Mouse (Mus musculus) embryonic stem cell, embryonic (primary cell): ENCODE measurements around the gene Erlec1.

Source experiments
- CTCF ChIA-PET, 4 experiments: fragments of 300-600 bp in 2 of 4; fragments of 350-600 bp in 2 of 4; sonication (Branson Sonifier 250); formaldehyde crosslinking; loops; one replicate each; lab custom pipeline; 2022; ENCODE audit warnings: inconsistent platforms in 2 of 4; lab: Charles Lee
- POLR2A ChIA-PET, 4 experiments: fragments of 300-600 bp in 2 of 4; fragments of 350-600 bp in 2 of 4; sonication (Branson Sonifier 250); formaldehyde crosslinking; loops; one replicate each; lab custom pipeline; 2022; ENCODE audit warnings: antibody characterized with exemption in 4 of 4, inconsistent platforms in 1 of 4; lab: Charles Lee

Gene Erlec1

GRCm38 (mm10) chr11:30954279-30954725 is at the start of gene Erlec1:
Gene Erlec1 (minus strand): TSS chr11:30954335.
- POLR2A ChIA-PET = interaction anchor here in 3 of 4 experiments (0.6 to 2.2 kb wide), 7 partner anchors 10 to 782 kb away, joined by 3 to 8 read pairs (median 4); partner anchors contain the start of gene Chac2 (in 2 of the 3)
- CTCF ChIA-PET = no interaction called here

- ChIA-PET CTCF (no interaction called here), POLR2A (interaction anchor here in 2 of 4 experiments (1.3 to 3.4 kb wide), 2 partner anchors 15 kb away, joined by 3 to 15 read pairs; partner anchors contain the start of gene Chac2 (in 2 of the 2))
Measured at GRCm38 (mm10) chr11:31001169-31001908, 47.2 kb upstream of the Erlec1 start.

- POLR2A ChIA-PET = interaction anchor here in 3 of 4 experiments (0.7 to 3.4 kb wide), 4 partner anchors 14 to 44 kb away, joined by 3 to 15 read pairs (median 4); partner anchors contain the start of gene Chac2 (in 3 of the 3)
- CTCF ChIA-PET = no interaction called here
Measured at GRCm38 (mm10) chr11:31000028-31000427, 45.9 kb upstream of the Erlec1 start.

- ChIA-PET CTCF (no interaction called here), POLR2A (interaction anchor here in 1 of 4 experiments (3.4 kb wide), 1 partner anchor 13 kb away, joined by 15 read pairs; the partner anchor contains the start of gene Chac2)
Measured at GRCm38 (mm10) chr11:30998704-30999103, 44.6 kb upstream of the Erlec1 start.

- ChIA-PET POLR2A (no interaction called here), CTCF (no interaction called here)
Measured at GRCm38 (mm10) chr11:30998199-30998598, 44.1 kb upstream of the Erlec1 start.

DNA sequence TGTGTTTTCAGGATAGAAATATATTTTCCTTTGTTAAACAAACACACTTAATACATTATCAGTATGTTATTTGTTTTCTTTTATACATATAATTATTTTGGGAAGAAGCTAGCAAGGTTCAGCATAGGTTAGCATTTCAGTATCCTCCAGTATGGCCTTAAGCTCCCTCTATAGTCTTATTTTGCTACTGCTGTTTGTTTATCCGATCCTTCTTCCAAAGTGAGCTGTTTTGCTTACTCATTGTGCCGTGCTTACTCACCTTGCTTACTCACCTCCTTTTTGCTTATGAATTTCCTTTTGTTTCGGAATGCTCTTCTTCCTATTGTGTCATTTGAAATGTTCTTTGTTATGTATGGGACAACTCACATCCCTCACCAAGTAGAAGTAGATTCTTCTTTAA is 42.5 kb upstream of the Erlec1 start:
- CTCF ChIA-PET = interaction anchor here in 1 of 4 experiments (1.1 kb wide), 1 partner anchor 543 kb away, joined by 3 read pairs; no protein-coding TSS in a partner anchor
- POLR2A ChIA-PET = interaction anchor here in 1 of 4 experiments (1.6 kb wide), 1 partner anchor 11 kb away, joined by 5 read pairs; the partner anchor contains the start of gene Chac2

DNA sequence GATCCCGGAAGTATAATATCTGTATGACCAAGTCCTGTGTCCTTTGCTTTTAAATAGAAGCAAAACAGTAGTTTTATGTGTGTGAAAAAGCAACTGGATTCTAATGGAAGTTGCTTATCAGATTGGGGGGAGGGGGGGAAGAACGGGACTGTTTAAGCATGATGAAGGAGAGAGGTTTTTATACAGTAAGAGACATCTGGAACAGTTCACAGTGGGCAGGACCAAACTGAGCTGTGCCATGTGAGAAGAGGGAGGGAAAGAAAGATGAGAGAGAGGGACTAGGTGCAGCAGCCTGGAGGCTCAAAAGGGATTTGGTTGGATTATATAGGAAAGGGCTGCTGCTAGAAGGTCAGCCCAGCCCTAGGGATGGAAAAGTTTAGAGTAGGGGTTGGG is 32.5 kb upstream of the Erlec1 start:
- ChIA-PET CTCF (interaction anchor here in 2 of 4 experiments (0.6 to 1.4 kb wide), 2 partner anchors 384 to 387 kb away, joined by 6 to 8 read pairs; no protein-coding TSS in a partner anchor), POLR2A (interaction anchor here in 3 of 4 experiments (0.6 to 2.1 kb wide), 20 partner anchors 9 to 635 kb away, joined by 3 to 15 read pairs (median 4); partner anchors contain the start of genes Erlec1 (in 2 of the 3) and Stc2 (in 1 of the 3))

GRCm38 (mm10) chr11:30985877-30986624 is 31.9 kb upstream of the Erlec1 start, which contains the start of gene Chac2:
Gene Chac2 (minus strand): TSS chr11:30986350.
- ChIA-PET CTCF (interaction anchor here in 2 of 4 experiments (0.6 to 1.4 kb wide), 3 partner anchors 385 to 652 kb away, joined by 3 to 8 read pairs (median 6); no protein-coding TSS in a partner anchor), POLR2A (interaction anchor here (0.6 to 2.1 kb wide), 33 partner anchors 10 to 1316 kb away, joined by 3 to 15 read pairs (median 3); partner anchors contain the start of genes Erlec1 (in 2 of the 4) and Stc2 (in 1 of the 4))

DNA sequence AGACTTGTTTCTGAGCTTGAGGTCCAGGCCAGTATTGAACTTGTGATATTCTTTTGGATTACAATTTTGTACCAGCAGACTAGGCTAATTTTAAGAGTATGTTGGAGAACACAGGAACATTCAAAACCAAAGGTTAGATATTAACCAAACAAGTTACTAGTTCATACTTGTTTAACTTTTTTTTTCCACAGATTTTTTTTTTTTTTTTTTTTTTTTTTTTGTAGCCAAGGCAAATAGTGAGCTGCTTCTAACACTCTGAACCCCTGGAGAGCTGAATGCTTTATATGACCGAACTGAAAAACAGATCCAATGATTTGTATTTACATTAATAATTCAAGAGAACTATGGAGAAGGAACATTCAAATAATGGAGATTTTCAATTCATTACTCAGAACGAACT is 31.1 kb upstream of the Erlec1 start:
- ChIA-PET POLR2A (interaction anchor here (0.6 to 2.1 kb wide), 12 partner anchors 9 to 932 kb away, joined by 3 to 15 read pairs (median 4); partner anchors contain the start of genes Erlec1 (in 2 of the 4) and Stc2 (in 1 of the 4)), CTCF (interaction anchor here in 1 of 4 experiments (1.0 to 1.4 kb wide), 2 partner anchors 388 to 653 kb away, joined by 3 to 6 read pairs; no protein-coding TSS in a partner anchor)

DNA sequence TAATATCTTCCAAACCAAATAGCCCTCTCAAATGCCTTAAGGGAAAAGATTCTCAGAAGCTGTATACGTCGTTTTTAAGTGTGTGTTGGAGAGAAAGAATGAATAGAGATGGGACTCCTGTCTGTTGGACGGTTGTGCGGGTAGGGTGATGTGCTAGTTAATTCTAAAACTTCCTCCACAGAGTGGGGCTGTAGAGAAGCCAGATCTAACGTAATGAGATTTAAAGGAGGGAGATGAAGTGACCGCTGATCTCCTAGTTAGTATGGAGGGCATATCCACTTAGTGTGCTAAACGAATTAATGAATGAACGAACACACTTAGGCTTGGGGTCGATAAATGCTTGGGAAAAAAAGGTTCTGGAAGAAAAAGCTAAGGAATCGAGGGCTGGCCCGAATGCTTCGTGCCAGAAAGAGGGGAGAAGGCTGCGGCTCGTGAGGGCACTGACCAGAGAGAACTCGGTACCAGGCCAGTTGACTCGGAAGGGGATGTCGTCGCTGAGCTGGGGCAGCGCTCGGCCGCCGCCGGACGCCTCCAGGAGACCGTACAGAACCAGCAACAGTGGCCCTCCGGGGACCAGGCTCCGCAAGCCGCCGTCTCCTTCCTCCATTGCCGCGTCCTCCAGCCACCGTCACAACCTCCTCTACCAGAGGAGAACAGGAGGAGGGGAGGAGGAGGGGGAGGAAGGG is 523 bp downstream of the Erlec1 start:
- ChIA-PET CTCF (no interaction called here), POLR2A (interaction anchor here in 3 of 4 experiments (0.5 to 2.2 kb wide), 7 partner anchors 9 to 783 kb away, joined by 3 to 8 read pairs (median 3); partner anchors contain the start of gene Chac2 (in 2 of the 3))

- ChIA-PET POLR2A (interaction anchor here in 1 of 4 experiments (2.2 kb wide), 1 partner anchor 33 kb away, joined by 8 read pairs; the partner anchor contains the start of gene Chac2), CTCF (no interaction called here)
Measured at GRCm38 (mm10) chr11:30952829-30953228, 1.3 kb downstream of the Erlec1 start.

GRCm38 (mm10) chr11:30943522-30943921 is 10.6 kb downstream of the Erlec1 start:
- POLR2A ChIA-PET = no interaction called here
- CTCF ChIA-PET = no interaction called here

GRCm38 (mm10) chr11:30928498-30928897 is 25.6 kb downstream of the Erlec1 start:
- POLR2A ChIA-PET = interaction anchor here in 1 of 4 experiments (1.0 to 1.2 kb wide), 2 partner anchors 14 to 52 kb away, joined by 3 read pairs; no protein-coding TSS in a partner anchor
- CTCF ChIA-PET = no interaction called here

DNA sequence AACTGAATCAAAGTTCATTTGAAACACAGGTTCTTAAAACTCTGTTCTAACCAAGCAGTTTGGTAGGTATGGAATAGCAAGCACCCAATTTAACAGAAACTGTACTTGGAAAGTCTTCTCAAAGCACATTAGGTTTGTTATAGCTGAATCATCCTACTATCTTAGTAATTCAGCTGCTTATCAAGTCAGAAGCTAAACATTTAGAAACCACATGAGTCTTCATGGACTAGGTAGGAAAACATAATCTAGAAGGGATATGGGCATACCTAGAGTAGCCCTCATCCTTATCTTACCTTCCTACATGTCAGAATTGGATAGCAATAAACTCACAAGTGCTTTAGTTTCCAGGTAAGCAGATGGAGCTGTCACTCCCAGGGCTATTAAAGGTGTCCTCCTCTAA is 26.1 kb downstream of the Erlec1 start:
- ChIA-PET CTCF (no interaction called here), POLR2A (interaction anchor here in 1 of 4 experiments (1.0 to 1.4 kb wide), 2 partner anchors 11 to 51 kb away, joined by 3 to 4 read pairs; no protein-coding TSS in a partner anchor)

GRCm38 (mm10) chr11:30923283-30923682 is 30.9 kb downstream of the Erlec1 start:
- ChIA-PET POLR2A (interaction anchor here in 1 of 4 experiments (1.2 to 1.4 kb wide), 2 partner anchors 11 to 51 kb away, joined by 3 to 4 read pairs; no protein-coding TSS in a partner anchor), CTCF (interaction anchor here in 1 of 4 experiments (0.6 kb wide), 1 partner anchor 1204 kb away, joined by 6 read pairs; no protein-coding TSS in a partner anchor)

GRCm38 (mm10) chr11:30920641-30921040 is 33.5 kb downstream of the Erlec1 start:
- ChIA-PET POLR2A (interaction anchor here in 1 of 4 experiments (0.5 kb wide), 1 partner anchor 697 kb away, joined by 3 read pairs; no protein-coding TSS in a partner anchor), CTCF (interaction anchor here in 1 of 4 experiments (0.6 kb wide), 1 partner anchor 692 kb away, joined by 3 read pairs; no protein-coding TSS in a partner anchor)

GRCm38 (mm10) chr11:30912311-30912710 is 41.8 kb downstream of the Erlec1 start:
- CTCF ChIA-PET = no interaction called here
- POLR2A ChIA-PET = interaction anchor here in 1 of 4 experiments (1.1 kb wide), 1 partner anchor 10 kb away, joined by 3 read pairs; no protein-coding TSS in a partner anchor
